Mouse (Mus musculus): ENCODE measurements around the gene Itpr2. TPM values are rescaled to one million over a fixed set of nuclear protein-coding genes. Genes with fewer than 3 reads are reported as not detected.

The Itpr2 gene
- polyA plus RNA-seq, 1 experiment from 2014 or later, result 7.6 TPM

DNA sequence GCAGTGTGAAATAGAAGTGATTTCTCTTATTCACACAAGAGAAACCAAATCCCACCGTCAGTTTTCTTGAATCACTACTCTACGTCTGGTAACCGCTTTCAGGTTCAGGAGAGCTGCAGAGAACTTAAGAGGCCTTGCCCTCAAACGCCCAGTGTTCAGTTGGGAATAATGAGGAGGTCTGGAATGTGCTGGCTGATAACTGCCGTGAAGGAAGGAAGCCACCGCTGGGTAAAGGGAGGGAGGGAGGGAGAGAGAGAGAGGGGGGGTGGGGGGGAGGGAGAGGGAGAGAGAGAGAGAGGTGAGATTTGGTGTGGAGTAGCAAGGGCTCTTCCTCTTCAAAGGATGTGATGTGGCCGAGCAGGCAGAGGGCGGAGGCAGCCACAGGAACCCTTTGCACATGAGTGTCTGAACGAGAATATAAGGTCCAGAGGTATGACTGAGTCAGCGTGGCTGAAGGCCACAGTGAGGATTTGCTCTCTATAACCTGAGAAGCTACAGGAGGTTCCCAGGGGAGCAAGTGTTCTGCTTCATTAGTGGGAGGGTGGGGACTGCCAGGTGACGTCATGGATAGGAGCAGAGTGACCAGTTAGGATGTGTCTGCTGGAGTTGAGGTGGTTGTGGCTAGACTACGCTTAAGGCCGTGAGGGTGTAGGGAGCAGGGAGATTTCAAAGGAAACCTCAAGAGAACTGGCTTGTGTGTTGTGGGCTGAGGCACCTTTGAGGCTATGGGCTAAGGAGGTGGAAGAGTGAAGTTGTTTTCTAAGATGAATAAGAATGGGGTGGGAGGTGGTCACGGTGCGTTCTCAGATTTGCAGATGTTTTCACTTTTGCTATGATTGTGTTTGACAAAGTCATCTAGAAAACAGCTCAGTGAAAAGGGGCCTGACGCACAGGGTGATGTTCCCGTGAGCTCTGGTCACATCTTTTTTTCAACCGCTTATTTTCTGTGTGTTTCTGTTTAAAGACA lies 421.2 kb downstream of the Itpr2 start:
- WGBS, result 68% methylated on average over 18 of the region's 18 CpGs
- Histone ChIP-seq H3K27ac (ENCODE audit: low read depth) (no peak overlapping the region), H3K9me3 (ENCODE audit: control insufficient read depth, low read length) (no peaks in the 10 kb centered on the region), H3K4me2 (ENCODE audit: low read length) (no peak overlapping the region), H3K4me3 (ENCODE audit: low read depth, low read length) (no peak overlapping the region), H3K27me3 (replicated peaks; ENCODE audit: control insufficient read depth, insufficient read depth, low read length) (no peaks in the 10 kb centered on the region), H3K9ac (ENCODE audit: low read length) (no peak overlapping the region), H3K4me1 (replicated peaks; ENCODE audit: control insufficient read depth, insufficient read depth, low read length) (no peaks in the 10 kb centered on the region), H3K36me3 (ENCODE audit: control insufficient read depth, insufficient read depth, low read length) (no peaks in the 10 kb centered on the region)
- ATAC-seq (replicated peaks; ENCODE audit: low FRiP score, low TSS enrichment, low read depth), result no peak
- DNase-seq (ENCODE audit: low spot score), result peak; percentile 42

DNA sequence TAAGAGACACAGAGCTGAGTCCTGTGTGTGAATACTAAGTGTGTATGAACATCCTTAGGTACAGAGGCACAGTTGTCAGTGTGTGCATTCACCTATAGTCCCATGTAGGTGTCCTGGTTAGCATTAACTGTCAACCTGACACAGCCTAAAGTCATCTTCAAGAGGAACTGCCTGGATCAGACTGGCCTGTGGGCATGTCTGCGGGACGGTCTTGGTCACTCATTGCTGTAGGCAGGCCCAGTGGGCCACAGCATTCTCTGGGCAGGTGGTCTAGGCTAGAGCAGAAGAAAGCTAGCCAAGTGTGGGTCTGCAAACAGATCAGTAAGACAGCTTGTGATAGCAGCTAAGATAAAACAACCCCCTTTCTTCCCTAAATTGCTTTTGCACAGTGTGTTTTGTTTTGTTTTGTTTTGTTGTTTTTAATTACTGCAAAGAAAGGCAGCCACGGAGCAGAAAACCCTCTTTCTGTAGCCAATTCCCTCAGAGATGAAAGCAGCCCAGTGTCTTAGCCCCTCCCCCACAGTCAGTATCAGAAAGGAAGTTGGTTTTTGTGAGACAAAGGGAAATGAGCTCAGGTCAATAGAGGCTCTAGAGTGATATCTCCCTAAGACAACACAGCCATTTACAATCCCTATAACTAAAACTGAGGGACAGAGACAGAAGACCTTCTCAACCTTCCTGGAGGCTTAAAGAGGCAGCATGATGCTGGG lies 422.1 kb downstream of the Itpr2 start:
- DNase-seq (ENCODE audit: low spot score), result peak; percentile 48
- Histone ChIP-seq H3K27me3 (replicated peaks; ENCODE audit: control insufficient read depth, insufficient read depth, low read length) (no peaks in the 10 kb centered on the region), H3K4me2 (ENCODE audit: low read length) (no peak overlapping the region), H3K9ac (ENCODE audit: low read length) (no peak overlapping the region), H3K9me3 (ENCODE audit: control insufficient read depth, low read length) (no peaks in the 10 kb centered on the region), H3K4me1 (replicated peaks; ENCODE audit: control insufficient read depth, insufficient read depth, low read length) (no peaks in the 10 kb centered on the region), H3K36me3 (ENCODE audit: control insufficient read depth, insufficient read depth, low read length) (no peaks in the 10 kb centered on the region), H3K4me3 (ENCODE audit: low read depth, low read length) (no peak overlapping the region), H3K27ac (ENCODE audit: low read depth) (no peak overlapping the region)
- 0 out of 2 replicates have a peak, but pooled peaks have one; percentile 12 for ATAC-seq (replicated peaks; ENCODE audit: low FRiP score, low TSS enrichment, low read depth)
- WGBS, result 49% methylated on average over 3 of the region's 3 CpGs

DNA sequence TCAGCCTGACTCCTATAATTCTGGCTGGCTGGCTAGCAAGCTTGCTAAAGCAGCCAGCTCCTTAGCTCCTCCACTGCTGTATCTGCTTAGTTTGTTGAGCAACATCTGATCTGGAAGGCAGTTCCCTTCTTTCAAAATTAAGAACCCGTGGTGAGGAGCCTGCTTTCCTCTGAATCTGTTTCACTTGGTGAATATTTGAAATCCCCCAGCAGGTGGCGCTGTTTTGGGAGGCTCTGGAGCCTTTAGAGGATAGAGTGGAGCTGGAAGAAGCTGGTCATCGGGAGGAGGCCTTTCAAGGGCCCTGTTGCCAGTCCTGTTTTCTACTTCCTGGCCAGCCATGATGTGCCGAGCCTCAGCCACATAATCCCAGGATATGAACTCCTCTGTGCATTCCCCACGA lies 422.8 kb downstream of the Itpr2 start:
- Histone ChIP-seq H3K4me2 (ENCODE audit: low read length) (no peak overlapping the region), H3K9ac (ENCODE audit: low read length) (no peak overlapping the region), H3K4me3 (ENCODE audit: low read depth, low read length) (no peak overlapping the region), H3K9me3 (ENCODE audit: control insufficient read depth, low read length) (no peaks in the 10 kb centered on the region), H3K36me3 (ENCODE audit: control insufficient read depth, insufficient read depth, low read length) (no peaks in the 10 kb centered on the region), H3K27me3 (replicated peaks; ENCODE audit: control insufficient read depth, insufficient read depth, low read length) (no peaks in the 10 kb centered on the region), H3K27ac (ENCODE audit: low read depth) (no peak overlapping the region), H3K4me1 (replicated peaks; ENCODE audit: control insufficient read depth, insufficient read depth, low read length) (no peaks in the 10 kb centered on the region)
- ATAC-seq (replicated peaks; ENCODE audit: low FRiP score, low TSS enrichment, low read depth), result 0 out of 2 replicates have a peak, but pooled peaks have one; percentile 19
- DNase-seq (ENCODE audit: low spot score), result peak; percentile 85
- WGBS, result 47% methylated on average over 5 of the region's 5 CpGs

DNA sequence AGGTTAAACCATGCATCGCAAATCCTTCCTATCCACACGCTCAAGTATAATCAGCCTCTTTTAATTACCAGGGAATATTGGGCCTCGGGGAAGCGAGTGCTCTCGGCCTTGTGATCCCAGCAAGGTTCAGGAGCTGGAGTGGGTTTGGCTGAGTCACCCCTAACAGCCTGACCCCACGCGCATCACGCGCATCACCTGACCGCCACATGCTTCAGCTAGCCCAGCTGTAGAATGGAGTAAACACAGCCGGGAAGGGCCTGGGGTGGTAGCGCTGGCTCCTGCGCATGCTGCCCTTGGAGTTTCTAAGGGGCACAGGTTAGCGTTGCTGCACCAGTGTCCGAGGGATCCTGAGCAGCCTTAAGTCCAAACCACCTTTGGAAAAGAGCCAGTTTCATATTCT lies 423.9 kb downstream of the Itpr2 start:
- ATAC-seq (replicated peaks; ENCODE audit: low FRiP score, low TSS enrichment, low read depth), result no peak
- Histone ChIP-seq H3K4me3 (ENCODE audit: low read depth, low read length) (no peak overlapping the region), H3K27me3 (replicated peaks; ENCODE audit: control insufficient read depth, insufficient read depth, low read length) (no peaks in the 10 kb centered on the region), H3K9me3 (ENCODE audit: control insufficient read depth, low read length) (no peaks in the 10 kb centered on the region), H3K27ac (ENCODE audit: low read depth) (no peak overlapping the region), H3K4me1 (replicated peaks; ENCODE audit: control insufficient read depth, insufficient read depth, low read length) (no peaks in the 10 kb centered on the region), H3K4me2 (ENCODE audit: low read length) (no peak overlapping the region), H3K9ac (ENCODE audit: low read length) (no peak overlapping the region), H3K36me3 (ENCODE audit: control insufficient read depth, insufficient read depth, low read length) (no peaks in the 10 kb centered on the region)
- WGBS, result 85% methylated on average over 15 of the region's 15 CpGs
- DNase-seq (ENCODE audit: low spot score), result peak; percentile 25

DNA sequence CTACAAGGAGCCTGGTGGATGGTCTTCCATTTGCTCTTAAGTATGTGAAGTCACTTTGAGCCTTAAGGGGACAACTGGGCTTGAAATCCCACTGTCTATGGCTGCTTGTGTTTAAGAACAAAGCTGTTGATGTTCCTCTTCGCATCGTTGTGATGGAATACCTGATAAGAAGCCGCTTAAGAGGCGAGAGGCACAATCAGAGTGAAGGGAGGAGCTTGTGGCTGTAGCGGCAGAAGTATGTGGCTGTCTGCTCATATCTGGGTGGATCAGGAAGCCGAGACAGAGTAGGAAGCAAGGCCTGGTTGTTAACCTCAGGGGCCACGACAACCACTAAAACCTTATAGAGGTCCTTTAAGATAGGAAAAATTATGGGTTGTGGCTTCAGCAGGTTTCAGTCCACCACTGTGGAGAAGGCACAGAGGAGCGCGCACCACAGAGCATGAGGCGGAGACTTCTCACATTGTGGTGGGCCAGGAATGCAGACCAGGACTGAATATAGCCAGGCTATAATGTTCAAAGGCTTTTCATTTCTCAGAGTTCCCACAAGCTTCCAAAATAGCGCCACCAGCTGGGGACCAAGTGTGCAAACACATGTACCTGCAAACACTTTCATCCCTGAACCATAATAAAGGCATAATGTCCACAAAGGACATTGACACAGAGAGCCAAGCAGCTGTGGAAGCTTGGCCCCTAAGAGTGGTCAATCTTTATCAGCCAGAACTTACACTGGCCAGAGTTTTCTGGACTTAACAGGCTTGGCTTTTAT lies 424.7 kb downstream of the Itpr2 start:
- peak; percentile 46 for DNase-seq (ENCODE audit: low spot score)
- no peaks in the 10 kb centered on the region for H3K36me3 ChIP-seq (ENCODE audit: control insufficient read depth, insufficient read depth, low read length)
- WGBS, result 77% methylated on average over 11 of the region's 11 CpGs
- H3K27me3 ChIP-seq (replicated peaks; ENCODE audit: control insufficient read depth, insufficient read depth, low read length), result no peaks in the 10 kb centered on the region
- no peak overlapping the region for H3K4me2 ChIP-seq (ENCODE audit: low read length)
- no peak overlapping the region for H3K27ac ChIP-seq (ENCODE audit: low read depth)
- no peak for ATAC-seq (replicated peaks; ENCODE audit: low FRiP score, low TSS enrichment, low read depth)
- no peaks in the 10 kb centered on the region for H3K9me3 ChIP-seq (ENCODE audit: control insufficient read depth, low read length)
- no peak overlapping the region for H3K4me3 ChIP-seq (ENCODE audit: low read depth, low read length)
- no peaks in the 10 kb centered on the region for H3K4me1 ChIP-seq (replicated peaks; ENCODE audit: control insufficient read depth, insufficient read depth, low read length)
- H3K9ac ChIP-seq (ENCODE audit: low read length), result no peak overlapping the region

DNA sequence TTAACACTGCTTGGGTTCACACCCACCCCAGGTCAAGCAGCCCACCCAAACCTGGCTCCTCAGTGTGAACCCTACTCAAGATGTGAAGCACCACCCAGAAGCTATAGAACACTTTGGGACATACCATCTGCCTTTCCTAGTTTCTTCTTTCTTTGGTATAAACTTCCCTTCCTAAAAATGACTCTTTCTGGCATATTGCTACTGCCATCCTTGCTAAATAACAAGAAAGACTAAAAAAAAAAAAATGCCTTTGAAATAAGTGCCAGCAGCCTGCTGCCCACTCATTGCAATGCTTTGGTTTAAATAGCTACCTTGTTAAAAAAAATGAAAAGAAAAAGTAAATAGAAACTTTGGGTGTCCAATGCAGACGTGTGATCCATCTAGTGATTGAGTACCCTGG lies 429.2 kb downstream of the Itpr2 start:
- Histone ChIP-seq H3K9ac (ENCODE audit: low read length) (no peak overlapping the region), H3K36me3 (ENCODE audit: control insufficient read depth, insufficient read depth, low read length) (no peaks in the 10 kb centered on the region), H3K4me3 (ENCODE audit: low read depth, low read length) (no peak overlapping the region), H3K9me3 (ENCODE audit: control insufficient read depth, low read length) (no peaks in the 10 kb centered on the region), H3K27ac (ENCODE audit: low read depth) (no peak overlapping the region), H3K27me3 (replicated peaks; ENCODE audit: control insufficient read depth, insufficient read depth, low read length) (no peaks in the 10 kb centered on the region), H3K4me2 (ENCODE audit: low read length) (no peak overlapping the region), H3K4me1 (replicated peaks; ENCODE audit: control insufficient read depth, insufficient read depth, low read length) (no peaks in the 10 kb centered on the region)
- 44% methylated on average over 1 of the region's 1 CpGs for WGBS
- ATAC-seq (replicated peaks; ENCODE audit: low FRiP score, low TSS enrichment, low read depth), result no peak
- DNase-seq (ENCODE audit: low spot score), result no peak

DNA sequence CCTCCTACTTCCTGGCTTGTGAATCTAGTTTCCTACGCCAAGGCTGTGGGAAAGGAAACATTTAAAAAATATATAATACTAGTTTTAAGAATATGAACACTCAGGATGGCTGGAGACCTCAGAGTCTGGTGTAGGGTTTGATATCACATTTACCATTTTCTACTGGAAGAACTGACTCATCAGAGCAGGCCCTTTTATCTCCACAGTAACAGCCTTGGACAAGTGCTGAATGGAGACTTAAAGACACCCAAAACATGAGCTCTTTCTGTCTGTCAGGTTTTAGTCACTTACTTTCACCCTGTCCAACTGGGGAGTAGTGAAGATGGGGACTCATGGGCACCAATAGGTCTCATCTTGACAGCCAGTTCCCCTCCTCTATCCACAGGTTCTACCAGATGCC lies 430.1 kb downstream of the Itpr2 start:
- H3K4me1 ChIP-seq (replicated peaks; ENCODE audit: control insufficient read depth, insufficient read depth, low read length), result no peaks in the 10 kb centered on the region
- ATAC-seq (replicated peaks; ENCODE audit: low FRiP score, low TSS enrichment, low read depth) (no peak), DNase-seq (ENCODE audit: low spot score) (no peak)
- no peaks in the 10 kb centered on the region for H3K36me3 ChIP-seq (ENCODE audit: control insufficient read depth, insufficient read depth, low read length)
- H3K9ac ChIP-seq (ENCODE audit: low read length), result no peak overlapping the region
- H3K27ac ChIP-seq (ENCODE audit: low read depth), result no peak overlapping the region
- no peak overlapping the region for H3K4me3 ChIP-seq (ENCODE audit: low read depth, low read length)
- no peak overlapping the region for H3K4me2 ChIP-seq (ENCODE audit: low read length)
- no peaks in the 10 kb centered on the region for H3K27me3 ChIP-seq (replicated peaks; ENCODE audit: control insufficient read depth, insufficient read depth, low read length)
- 83% methylated on average over 1 of the region's 1 CpGs for WGBS
- no peaks in the 10 kb centered on the region for H3K9me3 ChIP-seq (ENCODE audit: control insufficient read depth, low read length)

All from intestine, embryonic 14.5 days (tissue).